Mouse (Mus musculus) liver, embryonic 16.5 days (tissue): ENCODE results near the gene Plekhh2. TPM values are rescaled to one million over a fixed set of nuclear protein-coding genes. Genes with fewer than 3 reads are reported as not detected.

Experiments
- ATAC-seq: fragments of 200-750 bp; cut with Nextera tagmentation; 2 replicates; pipeline ENCODE4 v1.8.0; 2017; ENCODE audit warnings: low read depth, mild to moderate bottlenecking, moderate number of reproducible peaks, moderate library complexity
- H3K27ac ChIP-seq: fragments of 300-500 bp; sonication (generic); 2 replicates; pipeline ENCODE4 v1.5.1; 2014; ENCODE audit warnings: mild to moderate bottlenecking, low read length
- H3K27me3 ChIP-seq: fragments of 300-500 bp; sonication (generic); 2 replicates; pipeline ENCODE4 v1.6.1; 2014; ENCODE audit warnings: low read depth, low read length, mixed read lengths; ENCODE audit not compliant: control insufficient read depth, insufficient read depth
- H3K36me3 ChIP-seq: fragments of 300-500 bp; sonication (generic); 2 replicates; pipeline ENCODE4 v1.6.1; 2014; ENCODE audit warnings: mild to moderate bottlenecking; ENCODE audit not compliant: control insufficient read depth, insufficient read depth
- H3K4me1 ChIP-seq: fragments of 300-500 bp; sonication (generic); 2 replicates; pipeline ENCODE4 v1.6.1; 2014; ENCODE audit warnings: low read depth, low read length, mixed read lengths; ENCODE audit not compliant: control insufficient read depth
- H3K4me2 ChIP-seq: fragments of 300-500 bp; sonication (generic); 2 replicates; pipeline ENCODE4 v1.6.1; 2014; ENCODE audit warnings: low read depth, low read length, mixed read lengths
- H3K4me3 ChIP-seq: fragments of 300-500 bp; sonication (generic); 2 replicates; pipeline ENCODE4 v1.5.1; 2014; ENCODE audit warnings: low read depth, mild to moderate bottlenecking, low read length
- H3K9ac ChIP-seq: fragments of 300-500 bp; sonication (generic); 2 replicates; pipeline ENCODE4 v1.6.1; 2014; ENCODE audit warnings: low read depth, low read length
- H3K9me3 ChIP-seq: fragments of 300-500 bp; sonication (generic); replicated peaks from 2 replicates; pipeline ENCODE4 v1.6.1; 2016; ENCODE audit warnings: low read length; ENCODE audit not compliant: control insufficient read depth
- WGBS: fragments of 180-500 bp; shearing (Covaris S2); extraction: QIAGEN DNeasy Blood & Tissue Kit; methylation state at CpG from one replicate; pipeline ENCODE4 v1.1.7; 2014; ENCODE audit not compliant: insufficient replicate concordance; 5-methylcytosine and 5-hydroxymethylcytosine counted together
- polyA plus RNA-seq: library from polyadenylated mRNA; unstranded; fragments of >200 nt; fragmentation: Nextera tagmentation; extraction: Ambion mirVana; gene quantifications from 2 replicates; pipeline ENCODE4 v1.2.1, GENCODE M21; 2015

Gene Plekhh2
- polyA plus RNA-seq, 1 experiment from 2014 or later = 0.46 TPM

GRCm38 (mm10) chr17:84532909-84533499 lies 21.3 kb downstream of the Plekhh2 start:
- no peak overlapping the region for H3K9ac ChIP-seq
- no peaks in the 10 kb centered on the region for H3K9me3 ChIP-seq
- no peaks in the 10 kb centered on the region for H3K4me1 ChIP-seq
- no peaks in the 10 kb centered on the region for H3K27me3 ChIP-seq
- no peak overlapping the region for H3K27ac ChIP-seq
- H3K36me3 ChIP-seq = no peaks in the 10 kb centered on the region
- H3K4me2 ChIP-seq = no peak overlapping the region
- 58% methylated on average over 8 of the region's 8 CpGs for WGBS
- ATAC-seq = no peak
- no peak overlapping the region for H3K4me3 ChIP-seq

GRCm38 (mm10) chr17:84533841-84534240 lies 22.1 kb downstream of the Plekhh2 start:
- WGBS = 50% methylated on average over 4 of the region's 4 CpGs
- H3K4me1 ChIP-seq = no peaks in the 10 kb centered on the region
- ATAC-seq = no peak

GRCm38 (mm10) chr17:84534632-84535031 lies 22.9 kb downstream of the Plekhh2 start:
- no peak for ATAC-seq
- 52% methylated on average over 2 of the region's 2 CpGs for WGBS

More at GRCm38 (mm10) chr17:84533841-84534240, 22.1 kb downstream of the Plekhh2 start:
- Histone ChIP-seq H3K9me3 (no peaks in the 10 kb centered on the region), H3K4me2 (no peak overlapping the region), H3K27ac (no peak overlapping the region), H3K9ac (no peak overlapping the region), H3K4me3 (no peak overlapping the region), H3K36me3 (no peaks in the 10 kb centered on the region), H3K27me3 (no peaks in the 10 kb centered on the region)

GRCm38 (mm10) chr17:84535226-84535625 lies 23.5 kb downstream of the Plekhh2 start:
- Histone ChIP-seq H3K4me2 (no peak overlapping the region), H3K9ac (no peak overlapping the region)
- ATAC-seq = no peak

More at GRCm38 (mm10) chr17:84534632-84535031, 22.9 kb downstream of the Plekhh2 start:
- no peaks in the 10 kb centered on the region for H3K9me3 ChIP-seq
- H3K9ac ChIP-seq = no peak overlapping the region
- H3K36me3 ChIP-seq = no peaks in the 10 kb centered on the region
- H3K4me1 ChIP-seq = no peaks in the 10 kb centered on the region
- no peaks in the 10 kb centered on the region for H3K27me3 ChIP-seq
- no peak overlapping the region for H3K4me2 ChIP-seq
- H3K4me3 ChIP-seq = no peak overlapping the region
- no peak overlapping the region for H3K27ac ChIP-seq

GRCm38 (mm10) chr17:84537301-84537700 lies 25.6 kb downstream of the Plekhh2 start:
- Histone ChIP-seq H3K36me3 (no peaks in the 10 kb centered on the region), H3K4me1 (no peaks in the 10 kb centered on the region), H3K27me3 (no peaks in the 10 kb centered on the region), H3K9me3 (no peaks in the 10 kb centered on the region), H3K9ac (no peak overlapping the region), H3K27ac (no peak overlapping the region), H3K4me2 (no peak overlapping the region), H3K4me3 (no peak overlapping the region)
- 67% methylated on average over 6 of the region's 6 CpGs for WGBS
- ATAC-seq = no peak

More at GRCm38 (mm10) chr17:84535226-84535625, 23.5 kb downstream of the Plekhh2 start:
- no peaks in the 10 kb centered on the region for H3K9me3 ChIP-seq
- no peaks in the 10 kb centered on the region for H3K27me3 ChIP-seq
- no peaks in the 10 kb centered on the region for H3K4me1 ChIP-seq
- 54% methylated on average over 4 of the region's 4 CpGs for WGBS
- H3K4me3 ChIP-seq = no peak overlapping the region
- H3K27ac ChIP-seq = no peak overlapping the region
- H3K36me3 ChIP-seq = no peaks in the 10 kb centered on the region

- WGBS = 78% methylated on average over 3 of the region's 3 CpGs
- Histone ChIP-seq H3K4me2 (no peak overlapping the region), H3K4me3 (no peak overlapping the region), H3K27me3 (no peaks in the 10 kb centered on the region), H3K9me3 (no peaks in the 10 kb centered on the region), H3K9ac (no peak overlapping the region), H3K27ac (no peak overlapping the region), H3K36me3 (no peaks in the 10 kb centered on the region), H3K4me1 (no peaks in the 10 kb centered on the region)
- ATAC-seq = no peak
These were observed 26.3 kb downstream of the Plekhh2 start for GRCm38 (mm10) chr17:84537966-84538365.

GRCm38 (mm10) chr17:84540603-84541002 lies 28.9 kb downstream of the Plekhh2 start:
- H3K9ac ChIP-seq = no peak overlapping the region
- ATAC-seq = no peak
- H3K27ac ChIP-seq = no peak overlapping the region
- H3K4me3 ChIP-seq = no peak overlapping the region
- H3K4me2 ChIP-seq = no peak overlapping the region
- 41% methylated on average over 8 of the region's 8 CpGs for WGBS
- H3K36me3 ChIP-seq = no peaks in the 10 kb centered on the region
- H3K27me3 ChIP-seq = no peaks in the 10 kb centered on the region
- H3K4me1 ChIP-seq = no peaks in the 10 kb centered on the region
- no peaks in the 10 kb centered on the region for H3K9me3 ChIP-seq

GRCm38 (mm10) chr17:84550902-84551877 lies 39.5 kb downstream of the Plekhh2 start:
- H3K4me3 ChIP-seq = no peak overlapping the region
- no peaks in the 10 kb centered on the region for H3K27me3 ChIP-seq
- ATAC-seq = no peak
- no peaks in the 10 kb centered on the region for H3K9me3 ChIP-seq
- H3K4me1 ChIP-seq = no peaks in the 10 kb centered on the region
- H3K36me3 ChIP-seq = no peaks in the 10 kb centered on the region
- H3K27ac ChIP-seq = no peak overlapping the region
- no peak overlapping the region for H3K9ac ChIP-seq
- 63% methylated on average over 5 of the region's 5 CpGs for WGBS
- H3K4me2 ChIP-seq = no peak overlapping the region

GRCm38 (mm10) chr17:84552230-84552629 lies 40.5 kb downstream of the Plekhh2 start:
- 56% methylated on average over 5 of the region's 5 CpGs for WGBS
- Histone ChIP-seq H3K9ac (no peak overlapping the region), H3K27ac (no peak overlapping the region), H3K27me3 (no peaks in the 10 kb centered on the region), H3K36me3 (no peaks in the 10 kb centered on the region), H3K4me2 (no peak overlapping the region), H3K4me3 (no peak overlapping the region), H3K9me3 (no peaks in the 10 kb centered on the region), H3K4me1 (no peaks in the 10 kb centered on the region)
- no peak for ATAC-seq
